Mouse (Mus musculus) myocyte (in vitro differentiated cells): ENCODE data around the gene Sh3pxd2b. TPM values are rescaled to one million over a fixed set of nuclear protein-coding genes. Genes with fewer than 3 reads are reported as not detected.

Experiments used
- H3K27me3 ChIP-seq: one replicate; pipeline ENCODE4 v1.6.1; 2011; ENCODE audit not compliant: control insufficient read depth, insufficient read depth, insufficient read length
- H3K36me3 ChIP-seq: one replicate; pipeline ENCODE4 v1.6.1; 2011; ENCODE audit not compliant: control insufficient read depth, insufficient read depth
- H3K4me2 ChIP-seq: one replicate; pipeline ENCODE4 v1.6.1; 2011; ENCODE audit warnings: low read depth, control low read depth
- H3K4me3 ChIP-seq: one replicate; pipeline ENCODE4 v1.5.1; 2011; ENCODE audit warnings: mild to moderate bottlenecking, control low read depth, moderate library complexity
- H3K79me2 ChIP-seq: one replicate; pipeline ENCODE4 v1.6.1; 2011; ENCODE audit not compliant: control insufficient read depth, insufficient read depth
- H3ac ChIP-seq: one replicate; pipeline ENCODE4 v1.6.1; 2011; ENCODE audit not compliant: control insufficient read depth, insufficient read length
- CEBPB ChIP-seq: IDR thresholded peaks from 2 replicates; pipeline ENCODE4 v1.6.1; 2011; ENCODE audit warnings: mild to moderate bottlenecking, moderate library complexity; ENCODE audit not compliant: poor library complexity, insufficient read depth, severe bottlenecking
- E2F4 ChIP-seq: IDR thresholded peaks from one replicate; pipeline ENCODE4 v1.6.1; 2011; ENCODE audit warnings: mild to moderate bottlenecking, control low read depth, moderate library complexity; ENCODE audit not compliant: insufficient read depth
- MAX ChIP-seq: IDR thresholded peaks from one replicate; pipeline ENCODE4 v1.6.1; 2011; ENCODE audit warnings: low read depth, mild to moderate bottlenecking, control low read depth
- MYOD1 ChIP-seq, 3 experiments: IDR thresholded peaks; one replicate each; pipeline ENCODE4 v1.6.1; 2011; ENCODE audit warnings: control low read depth in 2 of 3, low read depth in 2 of 3, mild to moderate bottlenecking in 2 of 3, moderate library complexity in 1 of 3; ENCODE audit not compliant: insufficient read length in 2 of 3, control insufficient read depth in 1 of 3
- MYOG ChIP-seq, 3 experiments: IDR thresholded peaks; one replicate each; pipeline ENCODE4 v1.6.1; 2011; ENCODE audit warnings: control low read depth in 2 of 3, low read depth in 2 of 3, mild to moderate bottlenecking in 2 of 3; ENCODE audit not compliant: insufficient read length in 2 of 3, control insufficient read depth in 1 of 3, insufficient read depth in 1 of 3
- POLR2A ChIP-seq: IDR thresholded peaks from one replicate; pipeline ENCODE4 v1.6.1; 2011; ENCODE audit warnings: low read depth, mild to moderate bottlenecking, control low read depth, moderate library complexity; ENCODE audit not compliant: insufficient read length
- POLR2AphosphoS2 ChIP-seq: IDR thresholded peaks from one replicate; pipeline ENCODE4 v1.6.1; 2011; ENCODE audit warnings: low read depth, control low read depth; ENCODE audit not compliant: insufficient read length
- REST ChIP-seq: IDR thresholded peaks from one replicate; pipeline ENCODE4 v1.6.1; 2011; ENCODE audit warnings: mild to moderate bottlenecking, control low read depth, moderate library complexity; ENCODE audit not compliant: insufficient read depth, insufficient read length
- SRF ChIP-seq: IDR thresholded peaks from one replicate; pipeline ENCODE4 v1.6.1; 2011; ENCODE audit warnings: low read depth; ENCODE audit not compliant: control insufficient read depth, insufficient read length
- TCF12 ChIP-seq: IDR thresholded peaks from one replicate; pipeline ENCODE4 v1.6.1; 2011; ENCODE audit warnings: mild to moderate bottlenecking, control low read depth; ENCODE audit not compliant: poor library complexity, insufficient read depth, severe bottlenecking
- TCF3 ChIP-seq: IDR thresholded peaks from one replicate; pipeline ENCODE4 v1.6.1; 2011; ENCODE audit warnings: low read depth, control low read depth; ENCODE audit not compliant: insufficient read length
- USF1 ChIP-seq: IDR thresholded peaks from one replicate; pipeline ENCODE4 v1.6.1; 2011; ENCODE audit warnings: low read depth, mild to moderate bottlenecking, control low read depth, moderate library complexity
- polyA plus RNA-seq: library from polyadenylated mRNA; unstranded; fragments of >200 nt; fragmentation: generic; extraction: Trizol; gene quantifications from one replicate; pipeline ENCODE4 v1.2.1, GENCODE M21; 2012; ENCODE audit warnings: missing spikeins

Gene Sh3pxd2b
- polyA plus RNA-seq, 1 experiment = 22.3 TPM

DNA sequence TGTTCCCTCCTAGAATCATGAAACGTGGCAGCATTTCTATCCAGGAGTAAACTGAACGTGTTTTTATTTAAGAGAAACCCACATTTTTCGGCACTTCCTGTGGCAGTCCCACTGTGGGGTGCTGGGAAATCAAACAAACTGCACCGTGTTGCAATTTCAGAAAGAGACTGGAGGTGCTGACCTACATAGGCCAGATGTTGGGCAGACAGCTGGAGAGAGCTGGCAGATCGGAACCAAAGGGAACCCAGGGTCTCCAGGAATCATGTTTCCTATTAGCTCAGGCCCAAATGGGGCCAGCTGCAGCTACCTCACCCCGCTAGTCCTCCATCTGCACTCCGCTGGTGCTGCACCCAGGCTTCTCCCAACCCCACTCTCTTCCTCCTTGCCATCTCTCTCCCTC is 16.8 kb downstream of the Sh3pxd2b start:
- no peak overlapping the region for H3K4me2 ChIP-seq
- peaks cover 4% of the 10 kb centered on the region for H3K36me3 ChIP-seq
- H3K4me3 ChIP-seq = no peak overlapping the region
- no peaks in the 10 kb centered on the region for H3K27me3 ChIP-seq
- H3ac ChIP-seq = no peak overlapping the region
- H3K79me2 ChIP-seq = peaks cover 89% of the 10 kb centered on the region
- no peak for TF ChIP-seq E2F4
- no peak for TF ChIP-seq TCF12
- no peak for TF ChIP-seq POLR2AphosphoS2
- no peak for TF ChIP-seq SRF
- TF ChIP-seq USF1 = no peak
- TF ChIP-seq MAX = no peak
- TF ChIP-seq MYOG (IDR thresholded peaks at IDR 0.05; ENCODE audit: control insufficient read depth in 1 of 3, insufficient read depth in 1 of 3, insufficient read length in 2 of 3, low read depth in 2 of 3) = no peak
- no peak for TF ChIP-seq TCF3
- no peak for TF ChIP-seq MYOD1 (IDR thresholded peaks at IDR 0.05; ENCODE audit: control insufficient read depth in 1 of 3, insufficient read length in 2 of 3, low read depth in 2 of 3)
- TF ChIP-seq POLR2A = no peak
- no peak for TF ChIP-seq CEBPB
- TF ChIP-seq REST = no peak

DNA sequence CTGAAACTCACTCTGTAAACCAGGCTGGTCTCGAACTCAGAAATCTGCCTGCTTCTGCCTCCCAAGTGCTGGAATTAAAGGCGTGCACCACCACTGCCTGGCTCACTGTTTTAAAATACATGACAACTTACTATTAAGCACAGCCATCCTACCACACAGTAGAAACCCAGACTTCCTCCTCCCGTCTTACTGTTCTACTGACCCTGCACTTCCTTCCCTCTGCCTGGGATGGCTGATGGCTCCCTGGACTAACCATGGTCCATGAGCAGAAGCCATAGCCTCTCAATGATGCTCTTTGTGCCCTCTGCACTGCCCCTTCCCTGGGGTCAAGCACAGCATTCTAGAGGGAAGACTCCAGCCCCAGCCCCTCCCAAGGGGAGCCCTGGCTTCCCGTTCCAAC is 17.9 kb downstream of the Sh3pxd2b start:
- TF ChIP-seq MYOD1 (IDR thresholded peaks at IDR 0.05; ENCODE audit: control insufficient read depth in 1 of 3, insufficient read length in 2 of 3, low read depth in 2 of 3) (no peak), TCF12 (no peak), REST (no peak), POLR2AphosphoS2 (no peak), USF1 (no peak), MAX (no peak), MYOG (IDR thresholded peaks at IDR 0.05; ENCODE audit: control insufficient read depth in 1 of 3, insufficient read depth in 1 of 3, insufficient read length in 2 of 3, low read depth in 2 of 3) (no peak), POLR2A (no peak), TCF3 (no peak), E2F4 (no peak)

DNA sequence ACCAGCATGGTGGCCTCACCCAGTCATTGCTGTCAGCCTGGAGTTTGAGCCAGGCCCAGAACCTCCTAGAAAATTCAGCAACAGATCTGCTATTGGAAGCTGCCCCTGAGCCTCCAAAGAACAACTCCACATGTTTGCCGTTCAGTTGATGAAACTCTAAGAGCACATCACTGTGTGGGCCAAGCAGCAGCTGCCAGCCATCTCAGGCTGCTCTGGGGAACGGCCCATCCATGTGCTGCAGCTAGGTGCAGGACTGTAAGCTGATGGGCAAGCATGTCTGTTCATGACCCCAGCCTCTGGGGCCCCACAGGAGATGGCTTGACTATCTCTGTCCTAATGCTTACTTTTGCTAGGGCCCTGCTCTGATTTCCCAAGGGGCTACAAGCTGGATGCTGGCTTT is 19.4 kb downstream of the Sh3pxd2b start:
- peaks cover 13% of the 10 kb centered on the region for H3K36me3 ChIP-seq
- TF ChIP-seq SRF (no peak), POLR2AphosphoS2 (no peak), POLR2A (no peak), MYOG (IDR thresholded peaks at IDR 0.05; ENCODE audit: control insufficient read depth in 1 of 3, insufficient read depth in 1 of 3, insufficient read length in 2 of 3, low read depth in 2 of 3) (no peak), MYOD1 (IDR thresholded peaks at IDR 0.05; ENCODE audit: control insufficient read depth in 1 of 3, insufficient read length in 2 of 3, low read depth in 2 of 3) (peak in 1 of 3 experiments; percentile 22), E2F4 (no peak), TCF12 (no peak), TCF3 (no peak)
- H3K79me2 ChIP-seq = peaks cover 94% of the 10 kb centered on the region
- no peak overlapping the region for H3K4me2 ChIP-seq
- H3K27me3 ChIP-seq = no peaks in the 10 kb centered on the region
- H3ac ChIP-seq = no peak overlapping the region
- H3K4me3 ChIP-seq = no peak overlapping the region

More for the DNA sequence above, 17.9 kb downstream of the Sh3pxd2b start:
- peaks cover 4% of the 10 kb centered on the region for H3K36me3 ChIP-seq
- H3ac ChIP-seq = no peak overlapping the region
- H3K79me2 ChIP-seq = peaks cover 96% of the 10 kb centered on the region
- H3K27me3 ChIP-seq = no peaks in the 10 kb centered on the region
- H3K4me3 ChIP-seq = no peak overlapping the region
- no peak overlapping the region for H3K4me2 ChIP-seq

DNA sequence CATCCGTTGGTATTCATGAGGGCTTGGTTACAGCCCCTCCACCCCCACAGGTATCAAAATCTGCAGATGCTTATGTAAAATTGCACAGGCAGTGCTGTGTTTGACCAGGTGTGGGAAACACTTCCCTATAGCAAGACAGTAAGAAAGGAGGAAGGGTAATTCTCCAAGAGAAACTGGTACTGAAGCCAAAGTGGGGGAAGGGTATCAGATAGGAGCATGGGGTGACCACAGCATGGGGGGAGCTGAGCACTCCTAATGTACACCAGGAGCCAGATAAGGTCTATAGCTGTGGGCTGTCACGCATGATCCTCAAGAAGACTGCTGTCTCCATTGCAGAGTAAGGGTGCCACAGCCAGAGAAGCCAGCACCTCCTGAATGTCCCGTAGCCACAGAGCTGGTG is 21.4 kb downstream of the Sh3pxd2b start:
- TF ChIP-seq MYOG (IDR thresholded peaks at IDR 0.05; ENCODE audit: control insufficient read depth in 1 of 3, insufficient read depth in 1 of 3, insufficient read length in 2 of 3, low read depth in 2 of 3) (no peak), E2F4 (no peak), MYOD1 (IDR thresholded peaks at IDR 0.05; ENCODE audit: control insufficient read depth in 1 of 3, insufficient read length in 2 of 3, low read depth in 2 of 3) (no peak), REST (no peak), POLR2A (no peak)
- Histone ChIP-seq H3K4me3 (no peak overlapping the region), H3K36me3 (peaks cover 23% of the 10 kb centered on the region), H3ac (no peak overlapping the region), H3K27me3 (no peaks in the 10 kb centered on the region), H3K4me2 (no peak overlapping the region), H3K79me2 (peaks cover 80% of the 10 kb centered on the region)

DNA sequence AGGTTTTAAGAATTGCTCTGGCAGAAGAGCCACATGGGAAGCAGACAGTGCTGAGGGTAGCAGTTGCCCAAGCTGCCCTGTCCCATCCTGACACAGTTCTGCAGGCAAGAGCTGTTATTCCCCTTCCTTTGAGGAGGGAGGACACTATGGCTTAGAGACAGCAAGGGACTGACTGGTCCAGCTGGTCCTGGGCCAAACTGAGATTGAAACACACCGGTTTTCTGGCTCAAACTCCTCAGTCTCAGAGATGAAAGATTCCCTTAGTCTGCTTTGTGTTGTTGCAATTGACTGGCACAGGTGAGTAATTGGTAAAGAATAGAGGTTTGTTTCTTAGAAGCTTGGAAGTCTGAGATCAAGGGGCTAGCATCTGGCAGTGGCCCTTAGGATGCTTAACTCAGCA is 23.3 kb downstream of the Sh3pxd2b start:
- Histone ChIP-seq H3ac (no peak overlapping the region), H3K4me2 (no peak overlapping the region), H3K79me2 (peaks cover 62% of the 10 kb centered on the region), H3K27me3 (no peaks in the 10 kb centered on the region), H3K4me3 (no peak overlapping the region), H3K36me3 (peaks cover 19% of the 10 kb centered on the region)
- no peak for TF ChIP-seq MYOG (IDR thresholded peaks at IDR 0.05; ENCODE audit: control insufficient read depth in 1 of 3, insufficient read depth in 1 of 3, insufficient read length in 2 of 3, low read depth in 2 of 3)
- TF ChIP-seq MYOD1 (IDR thresholded peaks at IDR 0.05; ENCODE audit: control insufficient read depth in 1 of 3, insufficient read length in 2 of 3, low read depth in 2 of 3) = no peak
- no peak for TF ChIP-seq POLR2AphosphoS2
- TF ChIP-seq MAX = no peak
- TF ChIP-seq USF1 = no peak
- TF ChIP-seq TCF3 = no peak
- no peak for TF ChIP-seq SRF
- no peak for TF ChIP-seq TCF12
- TF ChIP-seq CEBPB = no peak
- TF ChIP-seq REST = no peak
- TF ChIP-seq POLR2A = no peak
- TF ChIP-seq E2F4 = no peak
